Mouse (Mus musculus) right cerebral cortex, adult 2 months (tissue): ENCODE measurements at regions not wholly inside any gene's neighbourhood (a gene's known extent, or its start where the extent isn't known, plus 50 kb on each side); places are given as distances from the start of the nearest gene placed in this dataset.

Experiments
- DNase-seq, 2 experiments: peaks; one replicate each; pipeline ENCODE4 v3.0.0; 2021 to 2022; ENCODE audit warnings: low spot score in 2 of 2

- DNase-seq, result peak; percentile 5 to 11
These were observed 379.1 kb upstream of the Anxa10 start for GRCm38 (mm10) chr8:62502043-62502442.

DNA sequence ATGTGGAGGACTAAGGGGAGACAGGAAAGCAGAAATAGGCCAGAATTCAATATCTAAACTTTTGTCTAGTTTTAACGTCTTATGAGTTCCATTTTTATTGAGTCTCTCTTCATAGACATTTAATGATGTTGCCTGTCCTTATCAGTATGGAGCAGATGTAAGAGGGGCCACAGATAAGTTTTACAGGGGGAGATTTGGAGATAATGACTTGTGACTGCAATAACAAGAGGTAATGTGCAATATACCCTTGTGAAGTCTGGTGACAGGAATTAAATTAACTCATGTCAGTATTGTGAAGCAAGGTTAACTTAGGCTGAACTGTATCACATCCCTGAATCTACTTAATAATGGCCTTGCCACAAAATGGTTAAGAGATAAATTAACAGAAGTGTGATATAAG lies 359.6 kb upstream of the Anxa10 start:
- DNase-seq, result no peak
